Mouse (Mus musculus): Measurements from ENCODE around the gene Erp27. TPM values are rescaled to one million over a fixed set of nuclear protein-coding genes. Genes with fewer than 3 reads are reported as not detected.
A peak's percentile ranks its signal among the peaks of the same experiment; 100 is the strongest.

Gene Erp27
- total RNA-seq, 2 experiments from 2014 or later = 0.57 to 0.76 TPM

DNA sequence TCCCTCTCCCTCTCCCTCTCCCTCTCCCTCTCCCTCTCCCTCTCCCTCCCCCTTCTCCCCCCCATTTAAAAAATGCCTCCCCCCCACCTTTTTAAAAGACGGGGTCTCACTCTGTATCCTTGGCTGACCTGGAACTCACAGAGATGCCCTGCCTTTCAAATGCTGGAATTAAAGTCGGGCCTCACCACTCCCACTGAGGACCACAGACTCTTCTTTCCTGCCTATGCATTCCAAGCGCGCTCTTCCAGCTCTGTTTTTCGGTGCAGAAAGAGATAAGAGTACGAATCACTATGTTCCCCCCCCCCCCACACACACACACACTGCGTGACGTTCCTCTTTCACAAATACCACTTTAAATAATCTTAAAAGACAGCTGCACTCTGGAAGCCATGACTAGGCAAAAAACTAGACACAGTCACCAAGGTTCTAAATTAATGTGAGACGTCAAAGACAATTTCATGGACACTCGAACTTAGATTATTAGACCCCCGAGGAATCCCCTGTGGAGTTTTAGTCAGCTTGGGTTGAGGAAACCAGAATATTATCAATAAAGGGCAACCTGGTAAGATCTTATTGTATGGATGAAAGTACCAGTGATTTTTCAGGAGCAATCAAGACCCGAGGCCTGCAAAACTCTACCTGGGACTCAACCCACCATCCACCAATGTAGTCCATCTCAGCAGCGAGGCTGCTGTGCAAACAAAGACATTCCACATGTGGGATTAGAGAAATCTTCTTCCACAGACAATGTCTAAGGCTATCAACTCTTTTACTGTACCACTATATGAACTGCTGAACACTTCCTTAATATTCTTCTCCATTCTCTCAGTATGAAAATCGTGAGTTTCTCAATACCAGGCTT is 17.6 kb upstream of the Erp27 start:
- DNase-seq (ENCODE audit: low spot score in 2 of 2) = no peak

DNA sequence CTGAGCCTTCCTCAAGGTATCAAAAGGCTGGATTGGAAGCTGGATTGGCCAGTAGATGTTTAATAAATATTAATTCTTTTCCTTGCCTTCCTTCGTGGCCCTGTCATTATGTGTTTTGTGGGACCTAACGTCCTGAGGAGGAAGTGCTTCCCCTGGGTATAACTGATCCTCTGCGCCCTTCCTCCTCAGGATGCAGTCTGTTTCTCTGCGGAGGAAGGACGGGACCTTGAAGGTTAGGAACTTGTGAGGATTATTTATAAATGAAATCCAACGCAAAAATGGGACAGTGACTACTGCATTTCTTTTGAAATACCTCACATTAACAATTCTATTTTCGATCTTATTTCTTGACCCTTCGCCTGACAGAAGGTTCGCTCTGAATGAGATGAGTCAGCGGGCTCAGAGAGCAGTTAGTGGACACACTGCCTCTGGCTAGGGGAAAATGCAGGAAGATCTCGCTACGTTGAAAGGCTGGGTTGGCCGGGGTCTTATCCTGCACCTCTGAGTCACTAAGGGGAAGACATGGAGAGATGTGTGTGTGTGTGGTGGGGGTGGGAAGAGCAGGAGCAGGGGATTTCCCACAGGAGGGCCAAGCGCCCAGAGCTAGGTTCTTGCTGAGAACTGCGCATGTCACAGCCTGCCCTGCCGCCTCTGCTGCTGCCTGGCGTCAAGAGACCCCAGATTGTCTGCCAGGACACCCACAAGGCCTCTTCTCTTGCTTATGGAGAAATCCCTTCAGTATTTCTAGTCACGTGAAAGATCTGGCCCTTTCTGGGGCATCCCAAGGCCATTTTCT is 16.5 kb upstream of the Erp27 start:
- no peak for DNase-seq (ENCODE audit: low spot score in 2 of 2)

- no peak for DNase-seq (ENCODE audit: low spot score in 2 of 2)
Measured at GRCm38 (mm10) chr6:136937117-136937516, 15.1 kb upstream of the Erp27 start.

DNA sequence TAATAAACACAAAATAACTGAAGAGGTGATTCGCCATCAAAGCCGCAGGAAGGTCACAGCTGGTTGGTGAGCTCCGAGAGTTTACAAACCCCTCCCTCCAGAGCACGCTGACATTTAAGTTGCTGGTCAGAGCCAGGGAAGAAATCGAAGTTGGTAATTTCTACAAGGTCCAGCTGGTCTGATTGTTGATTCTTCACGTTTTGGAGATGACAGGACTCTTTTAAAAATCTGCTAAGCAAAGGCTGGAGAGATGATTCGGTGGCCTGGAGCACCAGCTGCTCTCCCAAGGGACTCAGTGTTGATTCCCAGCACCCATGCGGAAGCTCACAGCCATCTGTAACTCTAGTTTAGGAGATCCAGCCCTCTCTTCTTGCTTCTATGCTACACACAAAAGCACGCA is 14.4 kb upstream of the Erp27 start:
- no peak for DNase-seq (ENCODE audit: low spot score in 2 of 2)

DNA sequence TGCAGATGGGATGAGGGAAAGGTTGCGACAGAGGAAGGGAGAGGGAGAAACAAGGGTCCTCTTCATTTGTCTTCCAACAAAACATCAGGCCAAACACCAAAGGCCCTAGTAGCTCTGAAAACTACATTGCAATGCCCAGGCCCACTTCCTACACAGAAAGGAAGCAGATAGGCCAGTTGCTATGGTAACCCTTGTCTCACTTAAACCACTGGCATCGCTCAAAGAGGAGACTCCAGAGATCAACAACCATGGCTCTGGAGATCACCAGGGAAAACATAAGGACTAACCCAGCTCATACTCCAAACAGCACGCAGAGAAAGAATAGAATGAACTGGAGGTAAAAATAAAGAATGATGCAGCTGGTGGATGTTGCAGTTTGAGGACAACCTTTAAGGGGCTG is 13.3 kb upstream of the Erp27 start:
- DNase-seq (ENCODE audit: low spot score in 2 of 2) = no peak

DNA sequence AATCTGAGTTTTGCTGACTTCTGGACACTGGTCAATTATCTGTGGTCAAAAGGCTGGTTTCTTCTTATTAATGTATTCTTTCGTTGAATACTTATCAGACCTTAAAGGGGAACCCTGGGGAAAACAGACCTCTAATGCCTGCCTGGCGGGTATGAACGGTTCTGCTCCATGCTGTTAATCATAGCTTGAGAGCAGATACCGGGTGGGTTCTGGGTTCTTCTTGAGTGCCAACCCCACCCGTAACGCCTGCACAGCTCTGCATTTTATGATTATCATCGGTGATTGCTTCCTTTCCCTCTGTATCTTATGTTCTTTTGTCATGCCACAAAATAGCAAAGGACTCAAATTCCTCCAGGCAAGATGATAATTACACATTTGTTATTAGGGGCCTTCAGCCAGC is 12.1 kb upstream of the Erp27 start:
- DNase-seq (ENCODE audit: low spot score in 2 of 2) = no peak

DNA sequence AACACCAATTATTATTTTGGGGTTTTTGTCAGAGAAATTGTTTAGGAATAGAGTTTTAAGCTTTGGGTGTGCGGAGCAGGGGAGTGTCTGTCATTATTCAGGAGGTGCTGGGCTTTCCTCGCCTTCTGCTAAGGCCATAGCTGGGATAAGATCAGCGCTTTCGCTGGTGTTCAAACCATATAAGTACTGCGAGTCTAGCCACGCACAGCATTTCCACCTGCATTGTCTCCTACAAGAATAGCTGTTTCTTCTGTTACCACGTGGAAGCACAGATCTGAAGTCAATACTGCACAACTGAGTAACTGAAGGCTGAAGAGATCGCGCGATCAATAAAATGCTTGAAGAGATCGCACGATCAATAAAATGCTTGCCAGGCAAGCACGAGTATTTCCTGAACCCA is 9.3 kb upstream of the Erp27 start:
- DNase-seq (ENCODE audit: low spot score in 2 of 2) = no peak

GRCm38 (mm10) chr6:136930677-136931076 is 8.7 kb upstream of the Erp27 start:
- no peak for DNase-seq (ENCODE audit: low spot score in 2 of 2)

DNA sequence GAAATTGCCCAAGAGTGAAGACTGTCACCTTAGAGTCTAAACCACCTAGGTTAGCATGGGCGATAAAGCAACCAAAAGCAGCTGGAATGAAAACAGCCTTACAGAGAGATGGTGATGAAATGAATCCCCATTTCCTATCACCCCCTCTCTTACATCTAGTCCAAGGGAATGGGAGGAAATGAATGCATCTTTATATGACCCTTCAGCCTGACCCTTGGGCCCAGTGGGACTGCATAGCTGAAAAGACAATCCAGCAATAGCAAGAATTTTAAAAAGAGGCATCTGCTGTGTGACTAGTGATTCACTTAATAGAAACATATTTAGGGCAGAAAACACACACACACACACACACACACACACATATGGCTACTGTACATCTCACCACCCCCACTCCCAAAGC is 5.6 kb upstream of the Erp27 start:
- no peak for DNase-seq (ENCODE audit: low spot score in 2 of 2)

- no peak for DNase-seq (ENCODE audit: low spot score in 2 of 2)
Measured at GRCm38 (mm10) chr6:136925049-136925448, 3.1 kb upstream of the Erp27 start.

DNA sequence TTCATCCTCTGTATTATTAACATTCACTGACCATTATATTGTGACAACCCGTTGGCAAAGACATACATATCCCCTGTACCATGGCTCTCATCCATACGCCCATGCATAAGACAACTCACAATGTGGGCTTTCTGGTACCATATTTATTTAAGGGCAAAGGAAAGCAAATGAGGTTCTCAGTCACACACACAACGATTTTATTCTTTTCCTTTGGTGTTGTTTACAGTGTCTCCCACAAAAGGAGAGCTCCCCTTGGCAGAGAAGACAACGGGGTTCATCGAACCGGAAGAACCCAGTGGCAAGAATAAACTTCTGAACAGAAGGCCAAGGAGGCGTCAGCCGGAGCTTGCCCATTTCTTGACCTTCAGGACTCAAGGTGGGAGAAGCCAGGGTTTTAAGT is 1.6 kb upstream of the Erp27 start, which contains the start of gene Pde6h:
Gene Pde6h, plus strand, starts transcription at position 301 of the 400 bp plus-strand sequence.
- DNase-seq (ENCODE audit: low spot score in 2 of 2) = no peak

GRCm38 (mm10) chr6:136922871-136923270 is 891 bp upstream of the Erp27 start:
- no peak for DNase-seq (ENCODE audit: low spot score in 2 of 2)

DNA sequence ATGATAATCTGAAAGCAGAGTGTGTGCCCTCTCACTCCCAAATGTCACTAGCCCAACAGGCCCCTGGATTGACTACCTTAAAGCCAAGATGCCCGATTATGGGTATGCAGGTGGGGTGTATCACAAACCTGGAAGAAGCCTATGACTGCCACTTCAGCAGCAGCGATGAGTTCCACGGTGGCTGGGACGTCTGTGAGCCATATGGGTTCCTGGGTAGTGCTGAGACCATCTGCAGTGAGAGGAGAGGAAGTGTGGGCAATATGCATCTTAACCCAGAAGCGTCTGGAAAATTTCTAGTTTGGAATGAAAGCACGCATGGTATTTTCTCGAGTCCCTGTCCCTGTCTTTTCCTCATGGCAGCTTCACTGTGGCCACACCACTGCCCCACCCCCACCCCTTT is 379 bp downstream of the Erp27 start:
- peak in 1 of 2 experiments; percentile 33 for DNase-seq (ENCODE audit: low spot score in 2 of 2)

DNA sequence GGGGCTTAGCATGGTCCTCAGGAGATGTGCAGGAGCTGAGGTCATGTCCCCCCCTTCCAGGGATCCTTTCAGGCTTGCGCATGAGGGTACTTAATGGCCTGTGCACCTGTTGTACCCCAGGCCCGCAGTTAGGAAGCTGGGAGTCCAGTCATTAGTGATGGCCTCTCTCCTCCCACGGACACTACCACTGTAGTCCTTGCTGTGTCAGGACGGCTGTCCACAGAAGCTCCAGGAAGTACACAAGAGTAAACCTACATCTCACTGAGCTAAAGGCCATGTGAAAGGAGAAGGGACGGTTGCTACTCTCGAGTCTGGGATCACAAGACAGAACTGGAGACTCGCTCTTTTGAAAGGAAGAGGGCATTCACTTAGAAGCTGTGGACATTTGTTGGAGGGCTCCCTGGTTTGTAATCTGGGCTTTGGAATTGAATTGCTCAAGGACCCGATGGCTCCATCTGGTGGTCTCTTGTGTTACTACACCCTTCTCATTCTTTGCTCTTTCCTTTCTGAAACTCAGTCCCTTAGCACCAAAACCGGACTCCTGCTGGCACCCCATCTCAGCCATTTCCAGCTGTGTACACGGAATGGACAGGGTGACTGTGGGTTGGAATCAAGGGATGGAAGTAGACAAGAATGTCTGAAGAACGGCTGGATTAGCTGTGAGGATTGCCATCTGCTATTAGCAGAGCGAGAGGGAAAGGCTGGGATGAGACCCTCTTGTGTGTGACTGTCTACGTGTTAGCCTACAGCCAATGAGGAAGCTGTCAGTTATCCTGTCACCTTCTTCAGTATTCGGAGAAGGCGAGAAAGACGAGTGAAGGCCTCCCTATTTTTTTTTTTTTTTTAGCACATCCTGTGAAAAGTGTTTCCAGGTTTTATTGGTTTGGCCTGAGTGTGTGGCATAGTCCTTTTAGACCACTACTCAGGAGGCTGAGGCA is 1.4 kb downstream of the Erp27 start:
- peak; percentile 84 to 88 for DNase-seq (ENCODE audit: low spot score in 2 of 2)

GRCm38 (mm10) chr6:136917885-136918284 is 4.1 kb downstream of the Erp27 start:
- DNase-seq (ENCODE audit: low spot score in 2 of 2) = no peak

GRCm38 (mm10) chr6:136915721-136916395 is 6.1 kb downstream of the Erp27 start:
- DNase-seq (ENCODE audit: low spot score in 2 of 2) = no peak

- no peak for DNase-seq (ENCODE audit: low spot score in 2 of 2)
Measured at GRCm38 (mm10) chr6:136914234-136914633, 7.7 kb downstream of the Erp27 start.

DNA sequence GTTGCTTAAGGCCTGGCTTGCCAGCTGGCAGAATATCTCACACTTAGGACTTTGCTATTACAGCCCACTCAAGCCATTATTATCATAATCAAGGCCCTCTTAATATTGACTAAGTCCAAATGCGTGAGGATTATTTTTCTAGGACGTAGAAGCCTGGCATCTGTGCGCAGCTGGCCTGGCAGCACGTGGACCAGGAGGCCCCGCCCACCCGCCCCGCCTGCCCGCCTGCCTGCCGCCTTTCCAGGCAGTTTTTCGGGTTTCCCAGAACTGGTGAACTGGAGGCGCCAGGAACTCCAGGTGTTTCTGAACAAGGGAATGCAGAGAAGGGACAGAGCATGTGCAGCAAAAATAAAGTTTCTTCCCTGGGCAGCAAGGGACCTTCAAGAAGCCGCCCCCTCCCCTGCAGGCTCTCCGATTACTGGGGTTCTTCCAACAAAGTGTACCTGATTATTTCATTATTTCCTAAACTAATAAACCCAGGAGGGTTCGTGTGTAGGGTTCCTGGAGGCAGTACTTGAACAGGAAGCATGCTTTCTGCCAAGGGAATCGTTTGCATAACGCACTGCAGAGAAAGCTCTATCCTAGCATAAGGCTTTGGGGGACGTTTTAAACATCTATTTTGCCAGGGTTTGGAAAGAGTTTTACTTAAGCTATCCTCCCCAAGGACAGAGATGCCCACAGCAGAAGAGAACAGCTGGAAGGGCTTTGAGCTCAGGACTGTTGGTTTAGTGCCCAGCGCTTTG is 8.4 kb downstream of the Erp27 start:
- no peak for DNase-seq (ENCODE audit: low spot score in 2 of 2)

DNA sequence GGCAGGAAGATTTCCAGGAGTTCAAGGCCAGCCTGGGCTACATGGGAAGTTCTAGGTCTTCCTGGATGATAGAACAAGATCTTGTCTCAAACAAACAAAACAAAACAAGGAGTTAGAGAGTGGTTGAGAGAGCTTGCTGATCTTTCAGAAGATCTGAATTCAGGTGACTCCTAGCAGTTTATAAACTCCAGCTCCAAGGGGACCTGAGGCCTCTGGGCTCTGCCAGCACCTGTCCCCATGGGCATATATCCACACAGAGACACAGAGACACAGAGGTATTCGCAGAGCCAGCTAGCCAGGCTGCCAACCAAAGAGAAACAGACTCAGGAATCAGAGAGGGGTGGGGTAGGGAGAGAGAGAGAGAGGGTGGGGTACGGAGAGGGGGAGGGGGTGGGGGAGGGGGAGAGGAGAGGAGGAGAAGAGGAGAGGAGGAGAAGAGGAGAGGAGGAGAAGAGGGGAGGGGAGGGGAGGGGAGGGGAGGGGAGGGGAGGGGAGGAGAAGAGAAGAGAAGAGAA is 9.2 kb downstream of the Erp27 start:
- no peak for DNase-seq (ENCODE audit: low spot score in 2 of 2)
